Mouse (Mus musculus): Measurements from ENCODE around the gene Pgam1.

DNA sequence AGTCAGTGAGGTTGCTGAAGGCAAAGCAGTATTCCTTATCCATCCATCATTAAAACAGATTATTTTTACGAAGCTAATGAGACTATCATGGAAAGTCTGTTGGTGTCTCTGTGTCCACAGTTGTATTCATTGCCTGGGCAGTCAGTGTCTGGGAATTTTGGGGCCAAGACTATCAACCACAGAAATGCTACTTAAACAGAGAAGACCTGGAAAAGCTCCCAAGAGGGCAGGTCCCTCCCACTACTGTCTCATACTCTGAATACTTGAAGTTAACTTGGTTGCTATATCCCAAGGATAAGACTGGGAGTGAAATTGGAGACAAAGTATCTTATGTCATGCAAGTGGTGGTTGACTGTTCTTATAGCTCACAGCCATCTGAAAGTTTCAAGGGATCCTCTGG is 24.2 kb downstream of the Pgam1 start:
- no peak for TF ChIP-seq POLR2A (IDR thresholded peaks at IDR 0.05; ENCODE audit: insufficient read depth, low read depth, low read length)
- TF ChIP-seq CTCF (IDR thresholded peaks at IDR 0.05; ENCODE audit: insufficient read depth, low read depth, low read length): no peak

Data from olfactory bulb, adult 2 months (tissue).